Mouse (Mus musculus) adrenal gland, postnatal 14 days (tissue): ENCODE data around the gene 1700088E04Rik. TPM values are rescaled to one million over a fixed set of nuclear protein-coding genes. Genes with fewer than 3 reads are reported as not detected.
A peak's percentile ranks its signal among the peaks of the same experiment; 100 is the strongest.

Experiments used
- DNase-seq: peaks from one replicate; pipeline ENCODE4 v3.0.0; 2021; ENCODE audit warnings: mixed read lengths
- total RNA-seq: library from RNA; stranded (reverse); gene quantifications from 2 replicates; pipeline ENCODE4 v1.2.3, GENCODE M21; 2021

The 1700088E04Rik gene
- total RNA-seq, 1 experiment from 2014 or later: 4.7 TPM

DNA sequence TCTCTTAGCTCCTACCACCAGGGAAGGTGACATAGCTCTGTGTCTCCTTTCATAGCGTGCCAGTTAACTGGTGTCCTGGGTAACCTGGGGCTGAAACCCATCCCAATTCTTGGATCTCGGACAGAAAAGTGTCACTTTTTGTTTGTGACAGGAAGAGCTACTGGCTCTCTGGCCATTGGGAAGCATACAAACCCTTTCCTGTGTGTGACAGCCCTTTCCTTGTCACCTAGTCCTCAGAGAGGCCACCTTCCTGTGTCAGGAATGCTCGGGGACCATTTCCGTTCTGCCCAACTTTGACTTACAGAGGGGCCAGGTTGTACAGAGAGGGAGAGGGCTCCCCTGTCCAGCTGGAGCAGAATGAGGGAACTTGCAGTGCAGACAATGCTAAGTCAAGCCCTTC is 41.6 kb downstream of the 1700088E04Rik start:
- DNase-seq: no peak

DNA sequence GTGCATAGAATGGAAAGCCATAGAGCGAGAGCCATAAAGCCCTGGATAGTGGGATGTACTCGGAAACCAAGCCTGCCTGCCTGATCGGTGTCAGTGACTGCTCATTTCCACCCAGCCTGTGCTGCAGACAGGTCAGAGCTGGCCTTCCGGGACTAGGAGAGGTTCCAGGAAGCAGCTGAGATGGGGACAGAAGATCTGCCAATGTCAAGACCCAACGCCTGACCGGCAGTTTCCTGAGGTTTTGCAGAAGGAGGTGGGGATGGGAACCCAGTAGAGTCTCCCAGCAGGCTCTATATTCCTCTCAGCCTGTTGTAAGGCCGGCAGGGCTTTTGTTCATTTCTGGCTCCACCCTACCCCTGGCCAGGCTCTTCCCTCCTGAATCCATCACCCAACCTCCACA is 42.2 kb downstream of the 1700088E04Rik start:
- DNase-seq: peak; percentile 60

DNA sequence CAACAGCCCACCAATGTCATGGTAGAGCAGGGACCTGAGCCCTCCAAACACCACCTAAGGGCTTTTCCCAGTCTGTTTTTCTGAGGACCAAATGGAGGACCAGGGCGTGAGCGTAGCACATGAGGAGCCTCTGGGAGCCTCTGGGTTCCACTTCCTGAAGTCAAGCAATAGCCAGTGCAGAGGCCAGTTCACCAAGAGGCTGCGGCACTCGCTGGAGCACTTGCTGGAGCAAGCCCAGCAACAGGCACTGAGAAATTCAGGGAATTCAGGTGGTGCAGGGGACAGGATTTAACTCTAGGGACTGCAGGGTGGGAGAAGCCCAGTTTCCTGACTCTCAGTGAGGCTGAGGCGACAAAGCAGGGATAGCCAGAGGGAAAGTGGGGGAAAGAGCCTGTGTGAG is 42.8 kb downstream of the 1700088E04Rik start:
- no peak for DNase-seq

DNA sequence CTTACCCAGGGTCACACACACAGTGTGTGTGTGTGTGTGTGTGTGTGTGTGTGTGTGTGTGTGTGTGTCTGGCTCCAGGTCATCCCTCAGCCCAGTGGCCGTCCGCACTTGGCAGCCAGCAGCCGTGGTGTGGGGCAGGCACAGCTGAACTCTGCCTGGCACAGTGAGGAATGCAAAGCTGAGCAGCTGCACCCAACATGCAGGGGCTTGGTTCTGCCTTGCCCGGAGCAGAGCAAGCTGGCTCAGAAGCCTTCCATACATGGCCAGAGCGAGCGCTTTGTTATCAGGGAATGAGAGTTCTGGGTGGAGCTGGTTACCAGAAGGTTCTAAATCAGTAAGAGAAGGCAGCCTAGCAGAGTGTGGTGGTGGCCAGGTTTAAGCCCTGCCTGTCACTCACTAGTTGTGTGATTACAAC is 43.4 kb downstream of the 1700088E04Rik start:
- peak; percentile 86 for DNase-seq

DNA sequence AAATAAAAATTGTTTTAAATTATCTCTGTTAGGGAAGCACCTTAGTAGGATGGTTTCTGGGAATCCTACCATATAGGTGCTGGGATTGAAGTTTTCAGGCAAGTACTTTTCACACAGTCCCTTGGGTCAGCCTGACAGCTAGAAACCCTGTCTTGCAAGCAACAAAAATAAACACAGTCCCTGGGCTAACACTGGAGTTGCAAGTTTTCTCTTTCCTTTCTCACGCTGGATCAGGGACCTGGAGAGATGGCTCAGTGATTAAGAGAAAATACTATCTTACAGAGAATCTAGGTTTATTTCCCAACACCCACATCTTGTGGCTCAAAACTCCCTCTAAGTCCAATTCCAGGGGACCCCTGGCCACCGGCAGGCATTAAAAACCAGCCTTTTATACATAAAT is 43.9 kb downstream of the 1700088E04Rik start:
- no peak for DNase-seq

DNA sequence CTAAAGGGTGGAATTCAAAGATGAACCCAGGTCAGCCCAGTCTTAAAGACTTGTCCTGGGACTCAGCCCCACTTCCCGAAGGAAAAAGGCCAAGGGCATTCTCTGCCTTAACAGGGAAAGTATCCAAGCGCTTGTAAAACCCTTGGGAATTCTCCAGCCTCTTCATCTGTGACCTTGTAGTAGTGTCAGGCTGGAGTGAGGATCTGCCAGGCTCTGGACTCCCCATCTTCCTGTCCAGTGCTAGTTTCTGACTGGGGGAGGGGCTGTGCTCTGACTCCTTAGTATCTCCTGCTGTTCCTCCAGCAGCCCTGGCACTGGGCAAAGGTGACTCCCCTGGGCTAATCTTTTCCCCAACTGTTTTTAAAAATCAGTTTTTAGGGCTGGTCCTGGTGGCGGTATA is 44.5 kb downstream of the 1700088E04Rik start:
- peak; percentile 59 for DNase-seq

DNA sequence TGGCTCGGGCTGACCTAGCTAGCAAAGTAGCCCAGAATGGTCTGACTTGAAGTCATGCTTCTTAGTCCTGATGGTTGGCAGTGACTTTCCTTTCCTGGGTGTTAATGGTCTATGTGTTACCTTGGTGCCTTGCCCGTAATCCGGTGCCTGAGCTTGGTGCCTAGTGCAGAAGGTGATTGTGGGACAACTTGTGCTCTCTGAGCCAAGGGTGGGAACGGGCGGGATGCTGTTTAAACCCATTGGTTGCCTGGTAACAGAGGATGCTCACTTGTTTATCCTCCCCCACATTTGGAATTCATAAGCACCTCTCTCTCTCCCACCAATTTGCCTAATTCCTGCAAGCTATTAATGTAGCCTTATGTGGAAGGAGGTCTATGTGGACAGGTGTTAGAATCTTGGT is 45.6 kb downstream of the 1700088E04Rik start:
- DNase-seq: no peak

DNA sequence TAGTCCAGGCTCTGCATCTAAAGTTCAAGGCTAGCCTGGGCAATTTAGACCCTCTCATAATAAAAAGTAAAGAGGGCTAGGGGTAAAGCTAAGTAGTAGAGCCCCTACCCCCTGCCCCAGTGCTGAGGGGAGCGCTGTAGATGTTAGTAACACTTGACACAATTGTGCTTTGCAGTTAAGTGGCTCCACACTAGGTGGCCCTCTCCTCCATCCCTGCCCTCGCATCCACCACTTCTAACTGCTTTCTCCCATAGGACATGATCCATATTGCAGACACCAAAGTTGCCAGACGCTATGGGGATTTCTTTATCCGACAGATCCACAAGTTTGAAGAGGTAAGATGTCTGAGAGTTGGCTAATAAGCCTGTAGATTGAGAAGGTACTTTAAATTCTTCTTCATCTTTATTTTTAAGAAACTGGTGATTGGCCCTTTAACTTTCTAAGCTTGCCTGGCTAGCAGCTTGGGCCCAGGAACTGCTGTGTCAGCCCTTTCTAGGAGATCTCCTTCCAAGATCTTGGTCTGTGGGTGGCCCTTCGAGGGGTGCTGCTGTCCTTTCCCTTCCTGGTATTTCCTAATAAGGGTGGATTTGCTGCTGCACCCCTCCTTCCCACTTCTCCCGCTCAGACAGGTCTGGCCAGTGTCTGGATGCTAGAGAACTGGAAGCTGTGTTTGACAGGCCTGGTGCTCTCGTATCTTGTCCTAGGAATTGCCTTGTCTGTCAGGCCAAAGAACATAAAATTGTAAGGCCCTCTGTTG is 47.8 kb downstream of the 1700088E04Rik start:
- DNase-seq: peak; percentile 70

DNA sequence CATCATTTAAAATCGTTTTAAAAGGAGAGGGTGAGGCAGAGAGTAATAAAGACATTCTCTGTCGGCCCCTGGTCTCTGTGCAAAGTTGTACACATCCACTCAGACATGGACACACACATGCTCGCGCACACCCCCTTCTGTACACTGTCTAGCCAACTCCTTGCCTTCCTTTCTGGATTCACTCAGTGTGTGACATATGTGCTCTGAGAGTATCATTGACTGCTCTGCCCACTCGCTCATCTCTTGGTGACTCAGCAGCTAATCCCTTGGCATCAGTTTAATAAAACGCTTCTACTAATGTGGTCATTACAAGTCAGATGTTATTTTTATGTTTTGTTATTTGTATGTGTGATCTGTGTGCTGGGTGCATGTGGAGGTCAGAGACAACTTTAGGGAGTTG is 48.8 kb downstream of the 1700088E04Rik start:
- no peak for DNase-seq

DNA sequence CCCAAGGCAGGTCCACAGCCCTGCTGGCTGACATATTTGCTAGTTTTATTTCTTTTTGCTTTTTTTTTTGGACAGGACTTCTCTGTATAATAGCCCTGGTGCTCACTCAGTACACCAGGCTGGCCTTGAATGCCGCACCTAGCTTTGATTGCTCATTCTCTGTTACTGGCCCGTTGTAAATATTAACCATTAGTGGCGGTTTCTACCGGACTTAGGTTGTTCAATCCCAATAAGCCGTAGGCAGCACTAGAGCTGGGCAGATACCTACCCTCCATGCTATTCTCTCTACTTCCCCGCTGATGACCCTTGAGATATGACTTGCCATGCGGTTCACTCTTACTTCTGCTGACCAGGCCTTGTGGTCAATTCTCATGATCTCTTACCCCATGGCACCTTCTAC is 61.5 kb downstream of the 1700088E04Rik start:
- DNase-seq: no peak

Other genes starting within 250 kb of the 1700088E04Rik start
- gene Gm49510, start 241.6 kb downstream of the 1700088E04Rik start, total RNA-seq: not detected in 2 replicates
- gene Sh3bp1, start 241.5 kb downstream of the 1700088E04Rik start, total RNA-seq: 6.6 and 15.2 TPM in 2 replicates
- 4.4 and 6.2 TPM in 2 replicates for gene Pdxp, start 227.3 kb downstream of the 1700088E04Rik start, total RNA-seq
- 554 and 561 TPM in 2 replicates for gene Lgals1, start 214.5 kb downstream of the 1700088E04Rik start, total RNA-seq
- 37.0 and 44.4 TPM in 2 replicates for gene Nol12, start 206.3 kb downstream of the 1700088E04Rik start, total RNA-seq
- 82.2 and 85.0 TPM in 2 replicates for gene Triobp, start 193.5 kb downstream of the 1700088E04Rik start, total RNA-seq
- gene H1f0, start 112.8 kb downstream of the 1700088E04Rik start, total RNA-seq: 162 and 178 TPM in 2 replicates
- gene Galr3, start 99.4 kb downstream of the 1700088E04Rik start, total RNA-seq: 0.41 and 0.78 TPM in 2 replicates
- gene Ankrd54, start 78.4 kb downstream of the 1700088E04Rik start, total RNA-seq: 23.3 and 24.1 TPM in 2 replicates
- gene Eif3l, start 66.1 kb downstream of the 1700088E04Rik start, total RNA-seq: 171 and 177 TPM in 2 replicates
- 34.3 and 41.0 TPM in 2 replicates for gene Micall1, start 32.4 kb downstream of the 1700088E04Rik start, total RNA-seq
- 110 and 127 TPM in 2 replicates for gene Polr2f, start 244 bp downstream of the 1700088E04Rik start, total RNA-seq
- gene Sox10, start 24.0 kb upstream of the 1700088E04Rik start, total RNA-seq: 2.3 and 3.3 TPM in 2 replicates
- 18.6 and 22.9 TPM in 2 replicates for gene Pick1, start 87.9 kb upstream of the 1700088E04Rik start, total RNA-seq
- gene Gm49486, start 88.1 kb upstream of the 1700088E04Rik start, total RNA-seq: 0.22 TPM in 1 of 2 replicates, not detected in the other
- not detected in 2 replicates for gene Slc16a8, start 113.5 kb upstream of the 1700088E04Rik start, total RNA-seq
- 0.30 TPM in 1 of 2 replicates, not detected in the other for gene Baiap2l2, start 144.3 kb upstream of the 1700088E04Rik start, total RNA-seq
- gene Pla2g6, start 187.1 kb upstream of the 1700088E04Rik start, total RNA-seq: 22.1 and 26.0 TPM in 2 replicates
- 6.2 and 7.4 TPM in 2 replicates for gene Maff, start 205.4 kb upstream of the 1700088E04Rik start, total RNA-seq